Mouse (Mus musculus) heart, embryonic 11.5 days (tissue): ENCODE results near the gene Copg1. TPM values are rescaled to one million over a fixed set of nuclear protein-coding genes. Genes with fewer than 3 reads are reported as not detected.

Experiments used
- ATAC-seq: fragments of 200-750 bp; cut with Nextera tagmentation; replicated peaks from 2 replicates; pipeline ENCODE4 v1.8.0; 2017; ENCODE audit warnings: moderate library complexity; ENCODE audit not compliant: insufficient number of reproducible peaks, low FRiP score, low TSS enrichment
- H3K27ac ChIP-seq: fragments of 300-500 bp; sonication (generic); 2 replicates; pipeline ENCODE4 v1.5.1; 2014; ENCODE audit warnings: mild to moderate bottlenecking, low read depth, low read length
- H3K27me3 ChIP-seq: fragments of 300-500 bp; sonication (generic); 2 replicates; pipeline ENCODE4 v1.6.1; 2014; ENCODE audit warnings: mild to moderate bottlenecking, low read length, mixed read lengths; ENCODE audit not compliant: control insufficient read depth, insufficient read depth
- H3K36me3 ChIP-seq: fragments of 300-500 bp; sonication (generic); 2 replicates; pipeline ENCODE4 v1.6.1; 2014; ENCODE audit warnings: mild to moderate bottlenecking, low read length, moderate library complexity, mixed read lengths; ENCODE audit not compliant: control insufficient read depth, insufficient read depth
- H3K4me1 ChIP-seq: fragments of 300-500 bp; sonication (generic); 2 replicates; pipeline ENCODE4 v1.6.1; 2014; ENCODE audit warnings: low read length; ENCODE audit not compliant: control insufficient read depth, insufficient read depth
- H3K4me2 ChIP-seq: fragments of 300-500 bp; sonication (generic); 2 replicates; pipeline ENCODE4 v1.6.1; 2014; ENCODE audit warnings: mild to moderate bottlenecking, moderate library complexity
- H3K4me3 ChIP-seq: fragments of 300-500 bp; sonication (generic); 2 replicates; pipeline ENCODE4 v1.5.1; 2014; ENCODE audit warnings: low read depth, low read length
- H3K9ac ChIP-seq: fragments of 300-500 bp; sonication (generic); 2 replicates; pipeline ENCODE4 v1.6.1; 2014; ENCODE audit warnings: mild to moderate bottlenecking, low read depth, low read length, moderate library complexity
- H3K9me3 ChIP-seq: fragments of 300-500 bp; sonication (generic); replicated peaks from 2 replicates; pipeline ENCODE4 v1.6.1; 2016; ENCODE audit warnings: low read length; ENCODE audit not compliant: control insufficient read depth
- WGBS: fragments of 180-500 bp; shearing (Covaris S2); extraction: QIAGEN DNeasy Blood & Tissue Kit; methylation state at CpG from one replicate; pipeline ENCODE4 v1.1.7; 2014; ENCODE audit not compliant: insufficient replicate concordance; 5-methylcytosine and 5-hydroxymethylcytosine counted together
- polyA plus RNA-seq: library from polyadenylated mRNA; unstranded; fragments of >200 nt; fragmentation: Nextera tagmentation; extraction: Ambion mirVana; gene quantifications from 2 replicates; pipeline ENCODE4 v1.2.1, GENCODE M21; 2014

Gene Copg1
- polyA plus RNA-seq, 1 experiment from 2014 or later = 118 TPM

DNA sequence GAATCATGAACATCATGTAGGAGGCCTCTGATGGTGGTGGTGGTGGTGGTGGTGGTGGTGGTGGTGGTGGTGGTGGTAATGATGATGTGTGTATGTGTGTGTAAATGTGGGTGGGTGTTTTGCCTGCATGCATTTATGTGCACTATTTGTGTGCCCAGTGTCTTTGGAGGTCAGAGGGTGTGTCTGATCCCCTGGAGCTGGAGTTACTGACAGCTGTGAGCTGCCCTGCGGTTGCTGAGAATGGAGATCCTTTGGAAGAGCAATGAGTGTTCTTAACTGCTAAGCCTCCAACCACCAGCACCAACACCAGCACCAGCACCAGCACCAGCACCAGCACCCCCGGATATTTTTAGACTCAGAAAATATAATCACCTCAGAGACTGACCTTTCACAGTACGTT is 5.4 kb upstream of the Copg1 start:
- H3K4me2 ChIP-seq = no peak overlapping the region
- ATAC-seq = no peak
- H3K27me3 ChIP-seq = no peaks in the 10 kb centered on the region
- H3K9me3 ChIP-seq = no peaks in the 10 kb centered on the region
- no peaks in the 10 kb centered on the region for H3K36me3 ChIP-seq
- 67% methylated on average over 3 of the region's 3 CpGs for WGBS
- no peak overlapping the region for H3K4me3 ChIP-seq
- no peak overlapping the region for H3K9ac ChIP-seq
- H3K4me1 ChIP-seq = no peaks in the 10 kb centered on the region
- no peak overlapping the region for H3K27ac ChIP-seq

DNA sequence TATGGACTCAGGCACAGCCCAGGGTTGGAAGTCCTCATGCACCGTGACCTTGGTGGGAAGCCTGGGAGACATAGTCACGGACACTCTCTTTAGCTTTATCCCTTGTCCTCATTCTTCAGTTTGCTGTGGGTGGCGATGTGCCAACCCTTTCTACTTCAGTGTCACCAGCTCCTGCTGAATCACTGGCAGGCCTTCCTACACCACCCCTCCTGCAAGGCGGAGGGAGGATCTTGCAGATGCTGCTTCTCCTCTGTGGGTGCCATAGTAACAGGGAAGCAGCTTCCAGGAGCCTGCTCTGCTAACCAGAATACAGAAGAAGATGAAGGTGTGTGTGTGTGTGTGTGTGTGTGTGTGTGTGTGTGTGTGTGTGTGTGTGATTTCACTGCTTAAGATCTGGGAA is 4.8 kb upstream of the Copg1 start:
- 65% methylated on average over 4 of the region's 4 CpGs for WGBS
- H3K4me2 ChIP-seq = no peak overlapping the region
- no peak for ATAC-seq
- no peak overlapping the region for H3K4me3 ChIP-seq
- H3K27ac ChIP-seq = no peak overlapping the region
- H3K9me3 ChIP-seq = no peaks in the 10 kb centered on the region
- H3K36me3 ChIP-seq = no peaks in the 10 kb centered on the region
- H3K4me1 ChIP-seq = no peaks in the 10 kb centered on the region
- no peak overlapping the region for H3K9ac ChIP-seq
- no peaks in the 10 kb centered on the region for H3K27me3 ChIP-seq

- no peak for ATAC-seq
- Histone ChIP-seq H3K4me2 (no peak overlapping the region), H3K9me3 (no peaks in the 10 kb centered on the region), H3K27me3 (no peaks in the 10 kb centered on the region), H3K27ac (no peak overlapping the region), H3K4me1 (peaks cover 7% of the 10 kb centered on the region; the same call in 1 of the 2 replicates), H3K4me3 (no peak overlapping the region), H3K9ac (no peak overlapping the region), H3K36me3 (peaks cover 19% of the 10 kb centered on the region)
- WGBS = 89% methylated on average over 1 of the region's 1 CpGs
Measured at GRCm38 (mm10) chr6:87886721-87887120, 893 bp upstream of the Copg1 start.

DNA sequence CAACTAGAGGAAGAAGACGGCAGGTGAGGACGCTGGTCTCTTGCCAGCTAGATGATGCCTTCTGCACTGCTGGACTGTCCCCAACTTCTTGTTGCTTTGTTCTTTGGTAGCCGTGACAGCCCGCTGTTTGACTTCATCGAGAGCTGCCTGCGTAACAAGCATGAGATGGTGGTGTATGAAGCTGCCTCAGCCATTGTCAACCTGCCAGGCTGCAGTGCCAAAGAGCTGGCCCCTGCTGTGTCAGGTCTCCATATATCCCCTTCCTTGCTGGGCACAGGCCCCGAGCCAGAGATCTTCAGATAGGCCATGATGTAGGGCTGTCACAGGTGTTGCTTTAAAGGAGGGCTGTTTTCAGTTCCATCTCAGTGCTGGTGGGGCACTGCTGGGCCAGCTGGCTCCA is 6.3 kb downstream of the Copg1 start:
- H3K9me3 ChIP-seq = no peaks in the 10 kb centered on the region
- H3K4me1 ChIP-seq = peaks cover 2% of the 10 kb centered on the region; the same call in 1 of the 2 replicates
- H3K27ac ChIP-seq = no peak overlapping the region
- H3K36me3 ChIP-seq = peaks cover 62% of the 10 kb centered on the region
- H3K27me3 ChIP-seq = no peaks in the 10 kb centered on the region
- H3K4me3 ChIP-seq = no peak overlapping the region
- ATAC-seq = no peak
- H3K9ac ChIP-seq = no peak overlapping the region
- 91% methylated on average over 7 of the region's 7 CpGs for WGBS
- no peak overlapping the region for H3K4me2 ChIP-seq

DNA sequence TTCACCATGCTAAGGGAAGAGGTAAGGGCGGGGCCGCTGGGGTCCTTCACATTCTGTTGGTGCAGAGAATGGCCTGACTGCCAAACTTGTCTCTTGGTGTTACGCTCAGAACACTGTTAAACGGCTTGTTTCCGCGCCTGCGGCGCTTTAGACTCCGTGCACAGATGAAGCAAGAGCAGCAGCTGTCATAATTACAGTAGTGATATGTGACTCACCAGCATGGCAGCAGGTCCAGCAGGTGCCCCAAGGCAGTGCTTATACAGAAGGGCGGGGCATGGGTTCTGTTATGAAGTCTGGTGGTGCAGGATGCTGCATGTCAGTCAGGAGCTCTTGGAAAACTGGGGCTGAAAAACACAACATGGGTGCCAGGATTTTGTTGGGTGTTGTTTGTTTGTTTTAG is 10.4 kb downstream of the Copg1 start:
- WGBS = 93% methylated on average over 10 of the region's 10 CpGs

GRCm38 (mm10) chr6:87906632-87907031 is 19.0 kb downstream of the Copg1 start:
- WGBS = 69% methylated on average over 5 of the region's 5 CpGs

More for the DNA sequence above, 10.4 kb downstream of the Copg1 start:
- H3K27me3 ChIP-seq = no peaks in the 10 kb centered on the region
- no peak overlapping the region for H3K9ac ChIP-seq
- no peak overlapping the region for H3K4me3 ChIP-seq
- no peak for ATAC-seq
- peaks cover 65% of the 10 kb centered on the region for H3K36me3 ChIP-seq
- H3K4me1 ChIP-seq = no peaks in the 10 kb centered on the region
- H3K4me2 ChIP-seq = no peak overlapping the region
- H3K27ac ChIP-seq = no peak overlapping the region
- no peaks in the 10 kb centered on the region for H3K9me3 ChIP-seq

DNA sequence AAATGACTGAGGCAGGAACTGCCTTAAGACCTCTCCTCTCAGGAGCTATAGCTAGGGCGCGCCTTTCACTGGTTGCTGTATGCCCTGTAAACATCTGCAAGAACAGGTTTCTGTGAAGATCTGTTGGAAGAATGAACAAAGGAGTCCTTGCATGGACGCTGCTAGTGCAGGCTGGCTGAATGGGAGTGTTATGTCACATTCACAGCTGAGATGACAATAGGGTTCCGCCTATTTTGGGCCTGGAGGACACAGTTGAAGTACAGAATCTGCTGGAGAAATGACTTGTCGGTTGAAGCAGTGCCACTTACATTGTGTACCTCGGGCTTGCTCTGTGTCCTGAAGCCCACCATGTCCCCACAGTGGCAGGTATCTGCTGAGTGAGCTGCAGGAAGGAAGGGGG is 21.6 kb downstream of the Copg1 start:
- Histone ChIP-seq H3K27ac (no peak overlapping the region), H3K9ac (no peak overlapping the region), H3K4me1 (no peaks in the 10 kb centered on the region), H3K4me2 (no peak overlapping the region), H3K27me3 (no peaks in the 10 kb centered on the region), H3K4me3 (no peak overlapping the region), H3K36me3 (peaks cover 45% of the 10 kb centered on the region), H3K9me3 (no peaks in the 10 kb centered on the region)
- 88% methylated on average over 6 of the region's 6 CpGs for WGBS
- ATAC-seq = no peak

More at GRCm38 (mm10) chr6:87906632-87907031, 19.0 kb downstream of the Copg1 start:
- Histone ChIP-seq H3K9ac (no peak overlapping the region), H3K27ac (no peak overlapping the region), H3K4me2 (no peak overlapping the region), H3K4me3 (no peak overlapping the region), H3K36me3 (peaks cover 66% of the 10 kb centered on the region), H3K27me3 (no peaks in the 10 kb centered on the region), H3K4me1 (no peaks in the 10 kb centered on the region), H3K9me3 (no peaks in the 10 kb centered on the region)
- ATAC-seq = no peak

GRCm38 (mm10) chr6:87911559-87911958 is 23.9 kb downstream of the Copg1 start:
- Histone ChIP-seq H3K4me3 (no peak overlapping the region), H3K27ac (no peak overlapping the region), H3K36me3 (peaks cover 28% of the 10 kb centered on the region), H3K9ac (no peak overlapping the region), H3K27me3 (no peaks in the 10 kb centered on the region), H3K4me2 (no peak overlapping the region), H3K9me3 (no peaks in the 10 kb centered on the region), H3K4me1 (peaks cover 7% of the 10 kb centered on the region; the same call in 1 of the 2 replicates)
- 75% methylated on average over 6 of the region's 6 CpGs for WGBS
- ATAC-seq = no peak

- peak; percentile 90 for ATAC-seq
- H3K27ac ChIP-seq = peak within 1 kb of the TSS; percentile 70
- peaks cover 7% of the 10 kb centered on the region; the same call in 1 of the 2 replicates for H3K4me1 ChIP-seq
- peak within 1 kb of the TSS; percentile 93 for H3K4me2 ChIP-seq
- 1% methylated on average over 52 of the region's 62 CpGs for WGBS
- peaks cover 20% of the 10 kb centered on the region for H3K36me3 ChIP-seq
- H3K27me3 ChIP-seq = no peaks in the 10 kb centered on the region
- H3K9me3 ChIP-seq = no peaks in the 10 kb centered on the region
- peak within 1 kb of the TSS; percentile 82 for H3K4me3 ChIP-seq
- H3K9ac ChIP-seq = peak within 1 kb of the TSS; percentile 92
Measured at GRCm38 (mm10) chr6:87913661-87914325, 26.2 kb downstream of the Copg1 start, which contains the start of gene Hmces. Gene Hmces (plus strand): TSS chr6:87913935.
